Mouse (Mus musculus) midbrain, embryonic 15.5 days (tissue): Measurements from ENCODE around the gene Asgr1. TPM values are rescaled to one million over a fixed set of nuclear protein-coding genes. Genes with fewer than 3 reads are reported as not detected.

Experiments used
- ATAC-seq: fragments of 200-750 bp; cut with Nextera tagmentation; replicated peaks from 2 replicates; pipeline ENCODE4 v1.8.0; 2017; ENCODE audit warnings: moderate TSS enrichment
- H3K27ac ChIP-seq: fragments of 300-500 bp; sonication (generic); 2 replicates; pipeline ENCODE4 v1.5.1; 2015; ENCODE audit warnings: mild to moderate bottlenecking, inconsistent platforms
- H3K27me3 ChIP-seq: fragments of 300-500 bp; sonication (generic); replicated peaks from 2 replicates; pipeline ENCODE4 v1.6.1; 2015; ENCODE audit warnings: inconsistent platforms
- H3K36me3 ChIP-seq: fragments of 300-500 bp; sonication (generic); replicated peaks from 2 replicates; pipeline ENCODE4 v1.6.1; 2015; ENCODE audit warnings: inconsistent platforms
- H3K4me1 ChIP-seq: fragments of 300-500 bp; sonication (generic); 2 replicates; pipeline ENCODE4 v1.6.1; 2015; ENCODE audit warnings: inconsistent platforms
- H3K4me2 ChIP-seq: fragments of 300-500 bp; sonication (generic); 2 replicates; pipeline ENCODE4 v1.6.1; 2015; ENCODE audit warnings: inconsistent platforms, mild to moderate bottlenecking, moderate library complexity
- H3K4me3 ChIP-seq: fragments of 300-500 bp; sonication (generic); 2 replicates; pipeline ENCODE4 v1.5.1; 2015; ENCODE audit warnings: mild to moderate bottlenecking, inconsistent platforms
- H3K9ac ChIP-seq: fragments of 300-500 bp; sonication (generic); 2 replicates; pipeline ENCODE4 v1.6.1; 2015; ENCODE audit warnings: mild to moderate bottlenecking, inconsistent platforms
- H3K9me3 ChIP-seq: fragments of 300-500 bp; sonication (generic); 2 replicates; pipeline ENCODE4 v1.6.1; 2016; ENCODE audit warnings: inconsistent platforms
- WGBS: fragments of 180-500 bp; shearing (Covaris S2); methylation state at CpG from one replicate; pipeline ENCODE4 v1.1.7; 2015; ENCODE audit warnings: mixed read lengths; 5-methylcytosine and 5-hydroxymethylcytosine counted together
- polyA plus RNA-seq: library from polyadenylated mRNA; unstranded; fragments of >200 nt; fragmentation: Nextera tagmentation; extraction: Ambion mirVana; gene quantifications from 2 replicates; pipeline ENCODE4 v1.2.1, GENCODE M21; 2015

Gene Asgr1
- polyA plus RNA-seq, 1 experiment from 2014 or later = 3.8 TPM

- H3K27ac ChIP-seq = no peak overlapping the region
- H3K9me3 ChIP-seq = no peaks in the 10 kb centered on the region
- H3K4me3 ChIP-seq = no peak overlapping the region
- no peaks in the 10 kb centered on the region for H3K36me3 ChIP-seq
- H3K9ac ChIP-seq = no peak overlapping the region
- no peaks in the 10 kb centered on the region for H3K27me3 ChIP-seq
- 47% methylated on average over 1 of the region's 3 CpGs for WGBS
- ATAC-seq = no peak
- H3K4me1 ChIP-seq = no peaks in the 10 kb centered on the region
- H3K4me2 ChIP-seq = no peak overlapping the region
Measured at GRCm38 (mm10) chr11:70077441-70077840, 23.6 kb downstream of the Asgr1 start.

- Histone ChIP-seq H3K4me1 (no peaks in the 10 kb centered on the region), H3K36me3 (no peaks in the 10 kb centered on the region), H3K9ac (no peak overlapping the region), H3K27me3 (no peaks in the 10 kb centered on the region), H3K4me3 (no peak overlapping the region), H3K27ac (no peak overlapping the region), H3K4me2 (no peak overlapping the region), H3K9me3 (no peaks in the 10 kb centered on the region)
- WGBS = 68% methylated on average over 6 of the region's 6 CpGs
- no peak for ATAC-seq
Measured at GRCm38 (mm10) chr11:70079175-70079574, 25.3 kb downstream of the Asgr1 start.

GRCm38 (mm10) chr11:70079928-70080327, 26.0 kb downstream of the Asgr1 start:
- H3K27me3 ChIP-seq = no peaks in the 10 kb centered on the region
- no peaks in the 10 kb centered on the region for H3K36me3 ChIP-seq
- H3K4me3 ChIP-seq = no peak overlapping the region
- 82% methylated on average over 7 of the region's 7 CpGs for WGBS
- H3K4me1 ChIP-seq = no peaks in the 10 kb centered on the region
- H3K9ac ChIP-seq = no peak overlapping the region
- no peak for ATAC-seq
- no peaks in the 10 kb centered on the region for H3K9me3 ChIP-seq
- H3K27ac ChIP-seq = no peak overlapping the region
- H3K4me2 ChIP-seq = no peak overlapping the region

GRCm38 (mm10) chr11:70080803-70081590, 27.1 kb downstream of the Asgr1 start:
- H3K9me3 ChIP-seq = no peaks in the 10 kb centered on the region
- no peak for ATAC-seq
- H3K9ac ChIP-seq = no peak overlapping the region
- WGBS = 82% methylated on average over 15 of the region's 15 CpGs
- no peak overlapping the region for H3K4me3 ChIP-seq
- no peaks in the 10 kb centered on the region for H3K27me3 ChIP-seq
- H3K4me2 ChIP-seq = no peak overlapping the region
- no peaks in the 10 kb centered on the region for H3K4me1 ChIP-seq
- H3K36me3 ChIP-seq = no peaks in the 10 kb centered on the region
- H3K27ac ChIP-seq = no peak overlapping the region

GRCm38 (mm10) chr11:70084563-70084962, 30.7 kb downstream of the Asgr1 start:
- Histone ChIP-seq H3K9me3 (no peaks in the 10 kb centered on the region), H3K36me3 (no peaks in the 10 kb centered on the region), H3K9ac (no peak overlapping the region), H3K4me2 (no peak overlapping the region), H3K4me1 (no peaks in the 10 kb centered on the region), H3K27ac (no peak overlapping the region), H3K4me3 (no peak overlapping the region), H3K27me3 (no peaks in the 10 kb centered on the region)
- 85% methylated on average over 8 of the region's 8 CpGs for WGBS
- no peak for ATAC-seq

- no peaks in the 10 kb centered on the region for H3K27me3 ChIP-seq
- WGBS = 85% methylated on average over 12 of the region's 12 CpGs
- H3K4me1 ChIP-seq = no peaks in the 10 kb centered on the region
- no peak within 1 kb of the TSS for H3K27ac ChIP-seq
- H3K4me3 ChIP-seq = no peak within 1 kb of the TSS
- H3K36me3 ChIP-seq = no peaks in the 10 kb centered on the region
- H3K9ac ChIP-seq = no peak within 1 kb of the TSS
- no peaks in the 10 kb centered on the region for H3K9me3 ChIP-seq
- no peak within 1 kb of the TSS for H3K4me2 ChIP-seq
- no peak for ATAC-seq
Measured at GRCm38 (mm10) chr11:70091986-70092783, 38.3 kb downstream of the Asgr1 start, which contains the start of gene Asgr2. Asgr2 (plus strand) TSS chr11:70092644.

GRCm38 (mm10) chr11:70097396-70097795, 43.5 kb downstream of the Asgr1 start:
- no peaks in the 10 kb centered on the region for H3K27me3 ChIP-seq
- 81% methylated on average over 11 of the region's 11 CpGs for WGBS
- H3K4me3 ChIP-seq = no peak overlapping the region
- no peak overlapping the region for H3K27ac ChIP-seq
- ATAC-seq = no peak
- no peaks in the 10 kb centered on the region for H3K9me3 ChIP-seq
- H3K4me1 ChIP-seq = no peaks in the 10 kb centered on the region
- no peak overlapping the region for H3K4me2 ChIP-seq
- H3K9ac ChIP-seq = no peak overlapping the region
- no peaks in the 10 kb centered on the region for H3K36me3 ChIP-seq

- H3K4me1 ChIP-seq = no peaks in the 10 kb centered on the region
- no peak overlapping the region for H3K4me2 ChIP-seq
Measured at GRCm38 (mm10) chr11:70099102-70099501, 45.2 kb downstream of the Asgr1 start.

GRCm38 (mm10) chr11:70099809-70100208, 45.9 kb downstream of the Asgr1 start:
- Histone ChIP-seq H3K4me2 (no peak overlapping the region), H3K27ac (no peak overlapping the region), H3K36me3 (no peaks in the 10 kb centered on the region), H3K4me3 (no peak overlapping the region), H3K4me1 (no peaks in the 10 kb centered on the region), H3K9ac (no peak overlapping the region), H3K27me3 (no peaks in the 10 kb centered on the region), H3K9me3 (no peaks in the 10 kb centered on the region)
- 85% methylated on average over 2 of the region's 2 CpGs for WGBS
- ATAC-seq = no peak

More at GRCm38 (mm10) chr11:70099102-70099501, 45.2 kb downstream of the Asgr1 start:
- ATAC-seq = no peak
- Histone ChIP-seq H3K27me3 (no peaks in the 10 kb centered on the region), H3K4me3 (no peak overlapping the region), H3K9ac (no peak overlapping the region), H3K9me3 (no peaks in the 10 kb centered on the region), H3K36me3 (no peaks in the 10 kb centered on the region), H3K27ac (no peak overlapping the region)
- WGBS = 88% methylated on average over 2 of the region's 2 CpGs

GRCm38 (mm10) chr11:70103701-70104315, 49.9 kb downstream of the Asgr1 start:
- Histone ChIP-seq H3K4me2 (no peak overlapping the region), H3K27me3 (no peaks in the 10 kb centered on the region), H3K9ac (no peak overlapping the region), H3K4me1 (no peaks in the 10 kb centered on the region), H3K9me3 (no peaks in the 10 kb centered on the region), H3K27ac (no peak overlapping the region), H3K4me3 (no peak overlapping the region), H3K36me3 (no peaks in the 10 kb centered on the region)
- 81% methylated on average over 14 of the region's 14 CpGs for WGBS
- ATAC-seq = no peak

GRCm38 (mm10) chr11:70107085-70107484, 53.2 kb downstream of the Asgr1 start:
- no peak for ATAC-seq
- H3K27me3 ChIP-seq = no peaks in the 10 kb centered on the region
- 59% methylated on average over 8 of the region's 8 CpGs for WGBS
- H3K36me3 ChIP-seq = no peaks in the 10 kb centered on the region
- H3K9ac ChIP-seq = no peak overlapping the region
- no peaks in the 10 kb centered on the region for H3K9me3 ChIP-seq
- H3K4me1 ChIP-seq = no peaks in the 10 kb centered on the region
- H3K4me2 ChIP-seq = no peak overlapping the region
- no peak overlapping the region for H3K4me3 ChIP-seq
- H3K27ac ChIP-seq = no peak overlapping the region
